Mouse (Mus musculus) ovary, adult 10 weeks (tissue): ENCODE measurements around the gene Gm5617. TPM values are rescaled to one million over a fixed set of nuclear protein-coding genes. Genes with fewer than 3 reads are reported as not detected.

Experiments
- polyA plus RNA-seq: library from polyadenylated mRNA; stranded (reverse); fragments of 350-450 nt; fragmentation: Illumina TruSeq; extraction: RNeasy Lipid Tissue Mini Kit (QIAGEN cat#74804); gene quantifications from one replicate; pipeline ENCODE4 v1.2.3, GENCODE M21; 2014

The Gm5617 gene
- polyA plus RNA-seq, result not detected

GRCm38 (mm10) chr9:48494817-48495547 lies at the start of gene Gm5617, which contains the start of gene Rbm7:
TSS of gene Gm5617 (plus strand) at chr9:48495442.
TSS of gene Rbm7 (minus strand) at chr9:48495299.

GRCm38 (mm10) chr9:48480411-48481213 lies 14.6 kb upstream of the Gm5617 start, which contains the start of gene Rexo2:
TSS of gene Rexo2 (minus strand) at chr9:48480623.

Other genes starting within 250 kb of the Gm5617 start
- 11.5 TPM for gene Nxpe2, start 142.0 kb upstream of the Gm5617 start, polyA plus RNA-seq
- 132 TPM for gene Rexo2, start 14.8 kb upstream of the Gm5617 start, polyA plus RNA-seq
- 167 TPM for gene Rbm7, start 143 bp upstream of the Gm5617 start, polyA plus RNA-seq
- gene Nnmt, start 109.7 kb downstream of the Gm5617 start, polyA plus RNA-seq, result 4.7 TPM